Mouse (Mus musculus): ENCODE results near the gene Zfp523.

- TF ChIP-seq CTCF (IDR thresholded peaks at IDR 0.05; ENCODE audit: low read depth) = no peak
- no peak for TF ChIP-seq EP300 (optimal IDR thresholded peaks at IDR 0.05)
These were observed 47.7 kb downstream of the Zfp523 start for GRCm38 (mm10) chr17:28224615-28225014.

Measured in stomach, postnatal 0 days (tissue).